Mouse (Mus musculus) G1E-ER4 (cell line): Measurements from ENCODE around the gene Trpm3. TPM values are rescaled to one million over a fixed set of nuclear protein-coding genes. Genes with fewer than 3 reads are reported as not detected.

Source experiments
- GATA1 ChIP-seq: IDR thresholded peaks from one replicate; pipeline ENCODE4 v1.8.0; 2012; ENCODE audit warnings: low read length, inconsistent platforms
- polyA plus RNA-seq: library from polyadenylated mRNA; stranded (reverse); fragments of >175 nt; gene quantifications from 2 replicates; pipeline ENCODE4 v1.2.3, GENCODE M21; 2012

Trpm3 gene
- polyA plus RNA-seq, 1 experiment = not detected

GRCm38 (mm10) chr19:22542990-22543709 lies 404.3 kb downstream of the Trpm3 start:
- no peak for TF ChIP-seq GATA1

GRCm38 (mm10) chr19:22552179-22552578 lies 413.3 kb downstream of the Trpm3 start:
- TF ChIP-seq GATA1 = no peak

GRCm38 (mm10) chr19:22554421-22554941 lies 415.6 kb downstream of the Trpm3 start:
- TF ChIP-seq GATA1 = no peak

GRCm38 (mm10) chr19:22572396-22572795 lies 433.6 kb downstream of the Trpm3 start:
- no peak for TF ChIP-seq GATA1

- no peak for TF ChIP-seq GATA1
These were observed 434.0 kb downstream of the Trpm3 start for GRCm38 (mm10) chr19:22572849-22573248.

- TF ChIP-seq GATA1 = no peak
These were observed 443.4 kb downstream of the Trpm3 start for GRCm38 (mm10) chr19:22582120-22582745.

GRCm38 (mm10) chr19:22594492-22594891 lies 455.6 kb downstream of the Trpm3 start:
- no peak for TF ChIP-seq GATA1

- no peak for TF ChIP-seq GATA1
These were observed 456.4 kb downstream of the Trpm3 start for GRCm38 (mm10) chr19:22595246-22595645.

GRCm38 (mm10) chr19:22596715-22597114 lies 457.9 kb downstream of the Trpm3 start:
- TF ChIP-seq GATA1 = no peak

- no peak for TF ChIP-seq GATA1
These were observed 465.5 kb downstream of the Trpm3 start for GRCm38 (mm10) chr19:22604322-22604721.

GRCm38 (mm10) chr19:22607985-22608684 lies 469.3 kb downstream of the Trpm3 start:
- no peak for TF ChIP-seq GATA1

- TF ChIP-seq GATA1 = no peak
These were observed 472.8 kb downstream of the Trpm3 start for GRCm38 (mm10) chr19:22611621-22612020.

GRCm38 (mm10) chr19:22615367-22615766 lies 476.5 kb downstream of the Trpm3 start:
- TF ChIP-seq GATA1 = no peak

GRCm38 (mm10) chr19:22624801-22625513 lies 486.1 kb downstream of the Trpm3 start:
- TF ChIP-seq GATA1 = no peak

- TF ChIP-seq GATA1 = no peak
These were observed 490.0 kb downstream of the Trpm3 start for GRCm38 (mm10) chr19:22628878-22629277.

GRCm38 (mm10) chr19:22631316-22631715 lies 492.5 kb downstream of the Trpm3 start:
- TF ChIP-seq GATA1 = no peak
